Mouse (Mus musculus): ENCODE measurements at regions not wholly inside any gene's neighbourhood (a gene's known extent, or its start where the extent isn't known, plus 50 kb on each side); places are given as distances from the start of the nearest gene placed in this dataset.

- DNase-seq, result no peak
Measured at GRCm38 (mm10) chr8:107642241-107642640, 54.0 kb upstream of the Psmd7 start.

- no peak for DNase-seq
Measured at GRCm38 (mm10) chr8:107647936-107648335, 59.7 kb upstream of the Psmd7 start.

- no peak for DNase-seq
Measured at GRCm38 (mm10) chr8:107650306-107650705, 62.0 kb upstream of the Psmd7 start.

- no peak for DNase-seq
Measured at GRCm38 (mm10) chr8:107651424-107651823, 63.2 kb upstream of the Psmd7 start.

- DNase-seq, result no peak
Measured at GRCm38 (mm10) chr8:107652226-107652625, 64.0 kb upstream of the Psmd7 start.

GRCm38 (mm10) chr8:107653711-107654110 is 65.4 kb upstream of the Psmd7 start:
- DNase-seq, result no peak

GRCm38 (mm10) chr8:107656622-107657021 is 68.4 kb upstream of the Psmd7 start:
- no peak for DNase-seq

GRCm38 (mm10) chr8:107657741-107658140 is 69.5 kb upstream of the Psmd7 start:
- no peak for DNase-seq

- DNase-seq, result no peak
Measured at GRCm38 (mm10) chr8:107658386-107658785, 70.1 kb upstream of the Psmd7 start.

- DNase-seq, result no peak
Measured at GRCm38 (mm10) chr8:107660624-107661023, 72.4 kb upstream of the Psmd7 start.

GRCm38 (mm10) chr8:107669608-107670007 is 81.3 kb upstream of the Psmd7 start:
- DNase-seq, result no peak

- DNase-seq, result no peak
Measured at GRCm38 (mm10) chr8:107671471-107671870, 83.2 kb upstream of the Psmd7 start.

GRCm38 (mm10) chr8:107672691-107673090 is 84.4 kb upstream of the Psmd7 start:
- no peak for DNase-seq

- no peak for DNase-seq
Measured at GRCm38 (mm10) chr8:107682066-107682465, 93.8 kb upstream of the Psmd7 start.

GRCm38 (mm10) chr8:107684721-107685691 is 96.7 kb upstream of the Psmd7 start:
- peak; percentile 20 for DNase-seq

- no peak for DNase-seq
Measured at GRCm38 (mm10) chr8:107686936-107687335, 98.7 kb upstream of the Psmd7 start.

- no peak for DNase-seq
Measured at GRCm38 (mm10) chr8:107687529-107687928, 99.3 kb upstream of the Psmd7 start.

- no peak for DNase-seq
Measured at GRCm38 (mm10) chr8:107689020-107689419, 100.8 kb upstream of the Psmd7 start.

- DNase-seq, result no peak
Measured at GRCm38 (mm10) chr8:107691251-107691650, 103.0 kb upstream of the Psmd7 start.

- DNase-seq, result no peak
Measured at GRCm38 (mm10) chr8:107696384-107697346, 108.4 kb upstream of the Psmd7 start.

GRCm38 (mm10) chr8:107699307-107699706 is 111.0 kb upstream of the Psmd7 start:
- DNase-seq, result no peak

GRCm38 (mm10) chr8:107699759-107700158 is 111.5 kb upstream of the Psmd7 start:
- no peak for DNase-seq

- no peak for DNase-seq
Measured at GRCm38 (mm10) chr8:107715901-107716300, 127.6 kb upstream of the Psmd7 start.
